Mouse (Mus musculus) gastrocnemius, adult 8-10 months (tissue): Measurements from ENCODE around the gene Ankmy1. TPM values are rescaled to one million over a fixed set of nuclear protein-coding genes. Genes with fewer than 3 reads are reported as not detected.

ENCODE experiments used
- DNase-seq, 2 experiments: peaks; one replicate each; pipeline ENCODE4 v3.0.0; 2022; ENCODE audit warnings: low spot score in 2 of 2
- total RNA-seq, 4 experiments: library from RNA; stranded (reverse); gene quantifications; 2 replicates each; pipeline ENCODE4 v1.2.4; 2022

Gene Ankmy1
- total RNA-seq, 4 experiments from 2014 or later, result 0.17 TPM; not detected in 3

GRCm38 (mm10) chr1:92875360-92876111 lies 27.2 kb downstream of the Ankmy1 start:
- no peak for DNase-seq

GRCm38 (mm10) chr1:92874011-92874410 lies 28.7 kb downstream of the Ankmy1 start:
- DNase-seq, result no peak

- DNase-seq, result no peak
These were observed 30.0 kb downstream of the Ankmy1 start for GRCm38 (mm10) chr1:92872666-92873065.

GRCm38 (mm10) chr1:92869985-92870384 lies 32.7 kb downstream of the Ankmy1 start:
- DNase-seq, result no peak

- no peak for DNase-seq
These were observed 36.5 kb downstream of the Ankmy1 start for GRCm38 (mm10) chr1:92866170-92866569.

GRCm38 (mm10) chr1:92863268-92863667 lies 39.4 kb downstream of the Ankmy1 start:
- no peak for DNase-seq

GRCm38 (mm10) chr1:92861503-92861902 lies 41.2 kb downstream of the Ankmy1 start:
- DNase-seq, result no peak

- no peak for DNase-seq
These were observed 50.3 kb downstream of the Ankmy1 start for GRCm38 (mm10) chr1:92852450-92852849.

GRCm38 (mm10) chr1:92849938-92850574 lies 52.6 kb downstream of the Ankmy1 start:
- DNase-seq, result no peak

- no peak for DNase-seq
These were observed 53.2 kb downstream of the Ankmy1 start for GRCm38 (mm10) chr1:92849491-92849890.

- no peak for DNase-seq
These were observed 54.5 kb downstream of the Ankmy1 start for GRCm38 (mm10) chr1:92847873-92848839.

GRCm38 (mm10) chr1:92845889-92846288 lies 56.8 kb downstream of the Ankmy1 start:
- no peak for DNase-seq

GRCm38 (mm10) chr1:92841427-92841826 lies 61.3 kb downstream of the Ankmy1 start:
- no peak for DNase-seq

- no peak for DNase-seq
These were observed 62.3 kb downstream of the Ankmy1 start for GRCm38 (mm10) chr1:92840231-92840890.

- no peak for DNase-seq
These were observed 63.5 kb downstream of the Ankmy1 start for GRCm38 (mm10) chr1:92839211-92839610.

- peak; percentile 47 to 73 for DNase-seq
These were observed 64.5 kb downstream of the Ankmy1 start for GRCm38 (mm10) chr1:92837931-92838833.

GRCm38 (mm10) chr1:92833987-92834706 lies 68.6 kb downstream of the Ankmy1 start:
- DNase-seq, result peak; percentile 81 to 86

GRCm38 (mm10) chr1:92832011-92833010 lies 70.4 kb downstream of the Ankmy1 start:
- peak; percentile 70 to 78 for DNase-seq
